Mouse (Mus musculus) left cerebral cortex, adult 18-20 months (tissue): ENCODE measurements around the gene Shmt2. TPM values are rescaled to one million over a fixed set of nuclear protein-coding genes. Genes with fewer than 3 reads are reported as not detected.

ENCODE experiments used
- DNase-seq, 2 experiments: peaks; one replicate each; pipeline ENCODE4 v3.0.0; 2021 to 2022; ENCODE audit warnings: low spot score in 2 of 2, mixed read lengths in 1 of 2
- total RNA-seq, 2 experiments: library from RNA; stranded (reverse); gene quantifications; 2 replicates each; pipeline ENCODE4 v1.2.3; 2021

Shmt2 gene
- total RNA-seq, 2 experiments from 2014 or later, result 23.4 to 27.0 TPM

DNA sequence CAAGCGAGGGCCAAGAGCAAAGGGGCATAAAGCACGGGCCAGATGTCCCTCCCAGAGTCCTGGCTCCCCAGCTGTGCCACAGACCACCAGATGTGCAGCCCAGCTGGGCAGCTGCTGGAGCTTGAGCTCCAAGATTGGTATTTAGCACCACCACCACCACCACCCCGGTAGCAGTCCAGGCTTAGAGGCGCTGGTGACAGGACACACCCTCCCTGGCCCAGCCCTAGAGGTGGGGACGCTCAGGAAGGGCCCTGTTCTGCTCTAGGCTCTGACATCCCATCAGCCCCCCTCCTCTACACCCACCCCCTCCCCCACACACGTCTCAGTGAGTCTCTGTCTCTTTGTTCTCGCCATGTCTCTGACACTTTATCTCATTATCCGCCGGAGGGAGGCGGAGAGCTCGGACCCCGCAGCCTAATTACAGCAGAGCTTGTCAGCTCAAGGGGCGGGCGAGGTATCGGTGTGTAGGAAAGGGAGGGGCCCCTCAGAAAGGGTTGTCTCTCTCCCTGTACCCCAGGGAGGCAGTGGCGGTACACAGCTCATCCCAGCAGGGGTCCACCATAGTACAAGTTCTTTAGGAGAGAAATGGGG is 8.6 kb downstream of the Shmt2 start:
- no peak for DNase-seq

DNA sequence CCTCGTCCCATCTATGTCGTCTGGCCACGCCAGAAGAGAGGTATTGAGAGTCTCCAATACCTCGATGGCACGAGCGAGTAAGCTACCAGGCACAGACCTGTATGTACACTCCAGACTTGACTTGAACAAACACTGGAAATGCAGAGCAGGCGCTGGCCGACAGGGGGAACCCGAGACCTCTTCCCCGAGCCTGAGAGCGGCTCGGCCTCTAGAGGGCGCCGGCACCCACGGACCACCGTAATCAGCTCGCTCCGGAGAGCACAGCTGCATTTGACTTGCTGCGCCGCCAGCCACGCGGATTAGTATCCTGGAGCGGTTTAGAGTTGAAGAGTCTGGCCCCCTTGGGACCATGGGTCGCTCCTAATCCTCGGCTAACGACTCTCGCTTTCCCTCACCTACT is 9.4 kb downstream of the Shmt2 start:
- DNase-seq, result peak; percentile 96

DNA sequence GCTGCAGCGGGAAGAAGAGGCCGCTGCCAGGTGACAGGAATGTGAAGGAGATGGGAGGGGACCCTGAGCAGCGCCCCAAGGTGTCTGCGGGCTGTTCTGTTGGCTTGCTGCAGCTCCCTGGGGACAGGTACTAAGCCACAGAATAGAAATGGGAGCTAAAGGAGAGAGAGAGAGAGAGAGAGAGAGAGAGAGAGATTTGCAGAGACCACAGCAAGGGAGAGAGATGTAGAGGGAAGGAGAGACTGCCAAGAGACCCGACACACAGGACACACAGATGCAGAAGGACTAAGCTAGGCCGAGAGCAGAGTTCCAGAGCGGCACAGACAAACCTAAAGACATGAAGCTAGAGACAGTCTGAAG is 10.0 kb downstream of the Shmt2 start:
- DNase-seq, result no peak

DNA sequence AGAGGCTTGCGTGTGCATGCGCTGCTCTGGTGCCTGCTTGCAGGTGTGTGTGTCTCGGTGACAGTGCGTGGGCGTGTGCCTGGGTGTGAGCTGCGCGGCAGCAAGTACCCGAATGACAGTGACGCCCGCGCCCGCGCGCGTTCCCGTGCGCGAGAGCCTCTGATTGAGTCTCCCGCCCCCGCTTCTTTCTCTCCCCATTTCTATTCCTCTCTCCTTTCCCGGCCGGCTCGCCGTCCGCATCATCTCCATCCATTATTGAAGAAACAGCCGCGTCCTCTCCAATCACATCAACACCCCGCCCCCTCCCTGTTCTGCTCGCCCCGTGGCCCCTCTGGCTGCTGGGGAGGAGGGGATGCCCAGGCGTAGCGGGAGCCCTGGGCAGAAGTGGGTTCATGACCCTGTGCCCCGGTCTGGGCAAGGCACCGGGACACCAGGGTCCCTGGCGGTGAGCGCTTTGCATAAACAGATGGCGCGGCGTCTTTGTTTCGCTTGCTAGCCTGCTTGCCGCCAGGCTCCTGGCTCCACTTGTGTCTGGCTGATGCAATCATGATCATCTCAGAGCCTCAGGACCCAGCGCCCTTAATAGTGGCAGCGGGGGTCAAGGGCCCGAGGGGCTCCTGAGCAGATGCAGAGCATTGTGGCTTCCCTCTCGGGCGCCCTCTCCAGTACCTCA is 10.5 kb downstream of the Shmt2 start:
- DNase-seq, result peak; percentile 84 to 92

DNA sequence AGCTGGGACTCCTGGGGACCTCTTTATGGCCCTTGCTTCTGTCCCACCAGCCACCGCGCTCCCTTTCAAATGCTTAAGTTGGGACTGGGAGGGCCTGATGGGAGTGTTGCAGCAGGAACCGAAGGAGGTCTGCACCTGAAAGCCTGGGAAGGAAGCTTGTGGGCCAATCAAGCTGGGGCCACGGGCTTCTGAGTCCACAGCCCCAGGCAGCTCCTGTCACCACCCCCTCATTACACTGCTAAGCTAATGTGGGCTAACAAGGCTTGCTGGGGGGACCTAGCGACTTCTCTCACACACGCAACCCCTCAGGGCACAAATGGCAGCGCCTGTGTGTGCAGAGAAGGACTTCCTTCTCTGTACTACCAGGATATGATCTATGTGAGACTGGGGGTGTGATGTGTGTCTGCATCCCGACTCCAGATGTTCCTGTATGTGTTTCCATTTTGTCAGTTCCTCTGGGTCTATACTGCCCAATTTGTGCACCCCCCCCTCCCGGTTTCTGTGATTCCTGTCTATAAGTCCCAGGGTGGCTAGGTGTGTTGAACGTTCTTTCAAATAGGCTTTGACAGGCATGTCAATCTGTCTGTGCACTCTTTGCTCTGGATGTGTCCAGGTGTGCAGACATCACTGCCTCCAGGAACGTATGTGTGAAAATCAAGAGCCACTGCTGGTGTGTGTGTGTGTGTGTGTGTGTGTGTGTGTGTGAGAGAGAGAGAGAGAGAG is 11.2 kb downstream of the Shmt2 start:
- no peak for DNase-seq

DNA sequence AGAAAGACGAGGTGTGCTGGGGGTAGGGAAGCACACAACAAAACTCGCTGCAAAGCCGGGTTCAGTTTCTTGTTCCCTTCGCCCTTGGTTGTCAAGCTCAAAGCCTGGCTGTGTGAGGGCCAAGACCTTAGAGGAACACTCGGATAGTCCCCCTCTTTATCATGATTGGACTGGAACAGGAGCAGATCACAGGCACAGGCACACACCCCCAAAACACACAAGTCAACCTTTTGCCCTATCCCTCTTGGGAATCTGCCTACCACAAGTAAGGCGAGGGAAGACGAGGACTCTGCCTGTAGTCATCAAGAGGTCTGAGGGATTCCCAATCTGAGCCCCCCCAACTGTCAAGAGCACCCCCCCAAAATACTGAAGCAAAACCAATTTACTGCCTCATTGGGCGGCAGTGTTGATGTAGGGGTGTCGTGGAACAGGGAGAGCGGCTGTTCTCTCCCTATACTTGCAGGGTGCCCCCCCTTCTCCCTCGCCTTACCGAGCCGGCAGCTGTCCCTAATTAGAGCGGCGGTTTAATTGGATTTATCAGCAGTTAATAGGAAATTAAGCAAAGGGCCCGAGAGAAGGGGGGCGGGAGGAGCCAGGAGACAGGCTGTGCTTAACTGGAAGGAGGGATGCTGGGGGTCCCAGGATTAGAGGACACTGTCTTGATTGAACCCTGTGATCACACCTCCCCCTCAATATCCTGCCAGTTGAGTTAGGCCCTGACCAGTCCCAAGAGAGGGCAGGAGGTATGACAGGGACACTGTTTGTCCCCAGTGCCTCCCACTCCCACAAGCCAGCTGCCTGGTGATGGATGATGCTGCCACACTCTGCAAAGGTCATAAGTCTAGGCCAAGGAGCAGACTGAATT is 12.2 kb downstream of the Shmt2 start:
- no peak for DNase-seq

DNA sequence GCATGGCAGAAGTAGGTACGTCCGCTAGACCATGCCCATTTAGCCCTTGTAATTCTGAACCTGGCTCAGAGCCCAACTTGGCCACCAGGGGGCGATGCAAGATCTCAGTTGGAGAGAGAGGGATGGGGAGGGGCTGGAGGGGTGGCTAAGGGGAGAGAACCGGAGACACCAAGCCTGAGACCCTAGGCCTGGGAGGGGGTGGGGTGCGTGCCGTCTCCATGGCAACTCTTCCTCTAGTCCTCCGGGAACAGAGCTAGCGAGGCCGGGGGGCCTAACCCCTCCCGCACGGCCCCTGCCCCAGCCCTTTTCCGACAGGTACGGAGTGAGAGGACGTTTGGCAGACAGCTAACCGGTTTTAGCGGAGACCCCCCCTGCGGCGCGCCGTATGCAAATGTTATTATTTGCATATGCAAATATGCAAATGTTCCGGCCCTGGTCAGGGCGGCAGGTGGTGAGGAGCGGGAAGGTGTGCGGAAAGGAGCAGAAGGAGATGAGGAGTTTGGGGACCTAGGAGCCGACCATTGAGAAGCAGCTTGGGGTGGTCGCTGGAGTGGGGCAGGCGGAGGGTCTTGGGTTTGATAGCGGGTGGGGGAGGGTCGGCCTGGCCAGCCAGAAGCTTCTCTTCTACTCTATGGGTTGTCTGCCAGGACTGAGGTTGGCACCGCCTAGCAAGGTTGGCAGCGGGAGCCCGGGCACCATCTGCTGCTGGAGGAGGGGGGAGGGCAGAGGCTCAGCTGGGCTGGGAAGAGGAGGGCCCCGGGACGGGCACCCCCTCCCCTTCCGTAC is 13.0 kb downstream of the Shmt2 start:
- peak; percentile 76 to 84 for DNase-seq

DNA sequence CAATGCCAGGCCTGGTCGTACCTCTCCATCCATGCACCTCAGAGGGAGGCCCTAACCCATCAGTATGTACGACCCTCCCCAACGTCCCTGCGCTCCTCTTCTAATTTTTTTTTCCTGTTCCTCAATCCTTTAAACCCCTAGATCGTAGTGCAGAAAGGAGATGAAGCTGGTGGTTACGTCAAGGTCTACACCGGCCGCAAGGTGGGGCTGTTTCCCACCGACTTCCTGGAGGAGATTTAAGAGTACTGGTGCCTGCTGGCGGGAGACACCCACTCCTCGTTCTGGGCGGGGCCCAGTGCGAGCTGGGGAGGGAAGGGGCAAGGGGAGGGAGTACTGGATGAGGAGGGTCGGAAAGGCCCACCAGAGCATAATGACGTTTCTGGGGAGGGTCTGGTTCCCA is 14.0 kb downstream of the Shmt2 start:
- DNase-seq, result peak; percentile 75 to 77

DNA sequence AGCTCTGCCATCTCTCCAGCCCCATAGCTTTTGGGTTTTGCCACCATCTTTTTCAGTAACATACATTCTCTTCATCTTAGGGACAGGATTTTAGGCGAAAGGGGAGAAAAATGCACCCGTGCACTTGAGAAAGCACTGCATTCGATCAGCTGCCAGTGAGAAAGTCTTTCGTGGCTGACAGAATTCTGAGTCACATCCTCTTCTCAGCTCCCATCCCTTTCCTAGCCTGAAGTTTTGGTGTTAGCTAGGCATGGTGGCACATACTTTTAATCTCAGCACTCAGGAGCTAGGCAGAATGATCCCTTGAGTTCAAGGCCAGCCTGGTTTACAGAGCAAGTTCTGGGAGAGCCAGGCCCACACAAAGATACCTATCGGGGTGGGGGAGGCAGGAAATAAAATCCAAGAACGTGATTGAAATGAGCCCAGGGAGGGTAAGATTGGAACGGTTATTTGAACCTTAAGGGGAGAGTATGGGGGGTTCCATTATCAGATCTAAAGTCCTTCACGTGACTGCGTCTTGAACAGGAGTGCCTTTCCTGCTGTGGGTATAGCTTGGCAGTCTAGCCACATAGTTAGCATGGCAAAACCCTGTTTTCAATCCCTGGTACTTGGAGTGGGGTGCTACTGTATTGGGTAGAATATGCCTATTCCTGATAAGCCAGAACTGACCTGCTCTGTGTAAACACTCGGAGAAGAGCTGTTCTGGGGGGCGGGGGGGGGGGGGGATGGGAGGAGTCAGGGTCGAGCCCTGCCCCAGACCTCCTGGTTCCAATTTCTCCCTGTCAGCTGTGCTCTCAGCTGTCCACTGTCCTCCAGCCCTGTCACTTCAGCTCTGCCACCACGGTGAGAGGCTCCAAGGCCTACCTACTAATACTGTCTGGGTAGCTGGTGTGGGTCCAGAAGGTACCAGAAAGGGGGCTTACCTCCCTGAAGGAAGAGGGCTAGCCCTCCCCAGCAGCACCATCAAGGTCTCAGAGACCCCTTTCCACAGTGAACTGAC is 21.1 kb downstream of the Shmt2 start, which contains the start of gene Stac3:
Gene Stac3, plus strand, starts transcription at position 793 of the 1,000 bp plus-strand sequence.
- DNase-seq, result no peak

DNA sequence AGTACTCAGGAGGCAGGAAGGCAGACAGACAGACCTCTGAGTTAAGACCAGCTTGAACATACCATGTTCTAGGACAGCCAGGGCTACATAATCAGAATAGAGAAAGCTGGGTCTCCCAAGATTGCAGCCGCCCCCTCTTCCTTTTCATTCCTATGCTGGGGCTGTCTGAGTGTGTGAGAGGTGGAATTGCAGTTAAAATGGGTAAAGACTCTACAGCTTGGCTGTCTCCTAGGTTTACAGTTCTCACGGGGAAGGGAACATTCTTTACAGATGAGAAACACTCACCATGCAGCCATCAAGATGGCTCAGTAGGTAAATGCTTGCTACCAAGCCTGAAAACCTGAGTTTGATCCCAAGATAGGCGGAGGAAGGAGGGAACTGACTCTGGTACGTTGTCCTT is 22.2 kb downstream of the Shmt2 start:
- no peak for DNase-seq

DNA sequence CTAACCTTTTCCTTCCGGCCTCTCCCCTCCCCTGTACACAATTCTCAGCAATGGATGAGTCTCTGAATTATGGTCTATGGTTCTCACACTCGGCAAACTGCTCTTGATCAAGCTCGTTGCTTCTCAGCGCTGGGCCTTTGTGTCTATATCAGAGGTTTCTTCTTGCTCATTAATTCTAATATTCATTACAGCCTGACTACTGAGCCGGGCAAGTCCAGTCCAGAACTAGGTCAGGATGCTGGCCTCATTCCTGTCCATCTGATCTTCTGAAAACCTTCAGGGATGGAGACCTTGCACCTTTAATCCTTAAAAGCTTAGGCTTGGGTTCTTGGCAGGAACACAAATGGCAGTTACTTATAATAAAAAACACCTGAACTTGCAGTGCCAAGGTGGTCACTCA is 22.7 kb downstream of the Shmt2 start:
- DNase-seq, result no peak

DNA sequence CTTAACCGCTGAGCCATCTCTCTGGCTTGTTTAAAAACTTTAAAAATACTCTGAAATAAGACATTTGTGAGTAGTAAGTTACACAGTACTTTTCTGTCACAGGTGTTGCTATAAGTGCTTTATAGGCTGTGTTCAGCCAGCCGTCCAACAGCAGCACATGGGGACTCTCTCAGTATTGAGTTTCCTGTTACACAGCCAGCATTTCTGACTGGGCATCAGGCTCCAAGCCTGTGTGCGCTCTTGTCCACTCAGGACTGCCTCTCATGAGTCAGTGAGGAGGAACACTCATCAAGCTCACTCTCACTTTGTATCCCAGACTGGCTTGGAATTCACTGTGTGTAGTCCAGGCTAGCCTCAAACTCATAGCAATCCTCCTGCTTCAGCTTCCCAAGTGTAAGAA is 26.1 kb downstream of the Shmt2 start:
- no peak for DNase-seq

DNA sequence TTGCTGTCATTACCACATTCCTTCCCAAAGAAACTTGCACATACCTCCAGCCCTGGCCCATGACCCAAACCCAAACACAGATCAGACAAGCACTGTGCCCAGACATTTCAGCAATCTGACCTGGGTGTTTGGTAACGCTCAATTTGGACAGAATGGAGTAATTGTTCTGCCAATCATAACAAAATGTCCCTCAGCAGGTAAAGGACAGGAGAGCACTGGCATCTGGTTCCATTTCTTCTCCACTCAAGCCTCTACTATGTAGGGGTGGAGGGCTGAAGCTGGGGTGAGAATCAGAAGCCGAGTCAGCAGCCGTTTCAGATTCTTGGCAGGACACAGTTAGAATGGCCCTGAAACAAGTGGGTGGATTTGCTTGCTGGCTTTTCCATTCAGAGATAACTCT is 30.1 kb downstream of the Shmt2 start:
- no peak for DNase-seq

DNA sequence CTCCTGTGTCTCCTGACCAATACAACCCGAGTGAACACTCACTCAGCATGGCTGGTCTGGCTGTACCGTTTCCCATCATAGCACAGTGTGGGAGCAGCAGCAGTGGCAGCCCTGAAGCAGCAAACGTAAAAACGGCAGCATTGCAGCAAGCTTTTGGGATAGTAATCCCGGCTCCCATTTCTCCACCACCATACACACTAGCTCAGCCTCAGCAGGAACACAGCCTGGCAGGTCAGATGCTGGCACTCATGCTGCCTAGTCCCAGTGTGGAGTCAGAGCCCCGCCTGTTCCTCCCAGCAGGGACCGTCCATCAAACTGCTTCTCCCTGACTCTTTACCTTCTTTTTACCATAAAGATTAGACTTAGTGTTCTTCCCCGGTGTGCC is 31.1 kb downstream of the Shmt2 start:
- DNase-seq, result no peak

DNA sequence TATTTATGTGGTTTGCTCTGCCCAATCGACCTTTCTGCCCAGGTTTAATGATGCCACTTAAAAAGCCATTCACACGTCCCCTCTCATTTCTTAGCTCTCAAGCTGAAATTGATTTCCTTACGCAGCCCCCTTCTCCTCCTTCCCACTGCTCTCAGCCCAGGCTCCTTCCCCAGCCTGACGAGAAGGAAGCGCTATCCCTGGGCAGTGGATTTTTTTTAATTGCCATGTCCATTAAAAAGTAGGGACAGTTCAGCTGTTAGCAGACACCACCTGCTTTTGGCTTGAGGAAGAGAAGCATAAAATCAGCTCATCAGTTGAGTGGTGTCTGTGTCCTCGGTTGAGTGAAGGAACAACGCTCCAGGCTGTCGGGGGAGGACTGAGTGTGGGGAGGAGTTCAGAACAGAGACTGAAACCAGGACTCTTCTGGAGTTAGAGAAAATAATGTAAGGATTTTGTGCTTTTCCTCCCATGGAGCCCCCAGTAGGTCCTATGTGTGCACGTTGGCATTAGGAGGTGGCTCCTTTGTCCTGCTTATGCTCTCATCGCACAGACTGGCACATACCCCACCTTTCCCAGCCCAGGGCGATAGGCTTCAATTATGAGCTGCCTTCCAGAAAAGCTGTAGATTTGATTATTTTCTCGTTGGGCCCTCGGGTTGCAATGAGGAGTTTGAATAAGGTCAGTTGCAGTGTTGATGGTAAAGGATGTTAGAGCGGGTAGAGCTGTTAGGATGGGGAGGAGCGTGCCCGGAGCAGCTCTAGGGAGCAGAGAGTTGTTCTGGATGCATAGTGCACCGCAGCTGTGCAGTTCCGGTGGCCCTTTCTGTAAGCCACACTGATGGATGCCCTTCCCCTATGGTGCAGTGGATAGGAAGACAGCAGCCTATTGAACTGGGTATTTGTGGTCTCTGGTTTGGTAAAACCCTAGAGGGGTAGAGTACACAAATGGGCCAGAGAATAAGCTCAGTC is 31.8 kb downstream of the Shmt2 start:
- DNase-seq, result no peak

DNA sequence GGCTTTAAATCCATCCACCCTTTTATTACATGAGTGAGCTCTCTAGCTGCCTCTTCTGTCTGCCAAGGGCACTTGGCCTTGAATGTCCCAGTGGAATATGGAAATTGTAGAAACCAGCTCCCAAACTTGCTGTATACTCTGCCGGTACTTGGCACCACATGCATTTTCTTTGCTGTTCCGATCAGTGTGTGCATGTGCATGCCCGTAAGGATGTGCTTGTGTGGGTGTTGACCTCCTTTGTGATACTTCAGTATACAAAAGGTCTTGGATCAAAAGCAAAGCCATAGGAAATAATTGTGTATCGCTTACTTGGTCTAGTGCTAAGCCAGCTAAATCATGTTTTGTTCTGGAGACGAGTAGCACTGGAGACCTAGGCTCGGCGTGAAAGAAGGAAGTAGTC is 33.4 kb downstream of the Shmt2 start:
- no peak for DNase-seq

DNA sequence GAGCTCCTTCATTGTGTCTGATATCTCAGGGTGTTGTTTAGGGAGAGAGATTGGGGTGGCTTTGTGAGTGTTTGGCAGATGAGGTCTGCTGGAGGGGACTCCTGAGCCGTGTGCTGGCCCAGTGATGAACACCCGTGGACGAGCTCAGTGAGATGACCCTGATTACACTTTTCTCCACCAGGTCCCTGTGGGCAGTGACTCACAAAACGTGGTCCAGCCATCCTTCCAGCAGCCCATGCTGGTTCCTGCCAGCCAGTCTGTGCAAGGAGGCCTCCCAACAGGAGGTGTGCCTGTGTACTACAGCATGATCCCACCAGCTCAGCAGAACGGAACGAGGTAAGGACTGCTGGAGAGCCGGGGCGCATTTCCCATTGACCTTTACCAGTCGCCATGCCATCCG is 37.0 kb downstream of the Shmt2 start:
- no peak for DNase-seq
